Mouse (Mus musculus): ENCODE measurements around the gene Sim1.

The Sim1 gene

GRCm38 (mm10) chr10:50901601-50902475 is 7.3 kb downstream of the Sim1 start:
- DNase-seq, result peak in 1 of 2 experiments; percentile 50

GRCm38 (mm10) chr10:50902741-50903715 is 8.5 kb downstream of the Sim1 start:
- peak; percentile 29 to 56 for DNase-seq

GRCm38 (mm10) chr10:50903846-50904763 is 9.6 kb downstream of the Sim1 start:
- peak in 1 of 2 experiments; percentile 23 for DNase-seq

GRCm38 (mm10) chr10:50904764-50905701 is 10.5 kb downstream of the Sim1 start:
- no peak for DNase-seq

- DNase-seq, result no peak
Measured at GRCm38 (mm10) chr10:50910400-50910799, 15.8 kb downstream of the Sim1 start.

- no peak for DNase-seq
Measured at GRCm38 (mm10) chr10:50910861-50911410, 16.4 kb downstream of the Sim1 start.

GRCm38 (mm10) chr10:50915607-50916006 is 21.1 kb downstream of the Sim1 start:
- no peak for DNase-seq

- no peak for DNase-seq
Measured at GRCm38 (mm10) chr10:50929281-50929680, 34.7 kb downstream of the Sim1 start.

GRCm38 (mm10) chr10:50935673-50936072 is 41.1 kb downstream of the Sim1 start:
- no peak for DNase-seq

- DNase-seq, result no peak
Measured at GRCm38 (mm10) chr10:50973625-50974024, 79.1 kb downstream of the Sim1 start.

- DNase-seq, result no peak
Measured at GRCm38 (mm10) chr10:50981849-50982248, 87.3 kb downstream of the Sim1 start.

- no peak for DNase-seq
Measured at GRCm38 (mm10) chr10:50983620-50984019, 89.1 kb downstream of the Sim1 start.

- no peak for DNase-seq
Measured at GRCm38 (mm10) chr10:51007798-51008197, 113.2 kb downstream of the Sim1 start.

GRCm38 (mm10) chr10:51011391-51012150 is 117.0 kb downstream of the Sim1 start:
- no peak for DNase-seq

- DNase-seq, result peak; percentile 20 to 23
Measured at GRCm38 (mm10) chr10:51014901-51015300, 120.3 kb downstream of the Sim1 start.

- no peak for DNase-seq
Measured at GRCm38 (mm10) chr10:51015362-51015761, 120.8 kb downstream of the Sim1 start.

- no peak for DNase-seq
Measured at GRCm38 (mm10) chr10:51023308-51024279, 129.0 kb downstream of the Sim1 start.

All from cerebellum, postnatal 14 days (tissue).